In the genomic region with DNA sequence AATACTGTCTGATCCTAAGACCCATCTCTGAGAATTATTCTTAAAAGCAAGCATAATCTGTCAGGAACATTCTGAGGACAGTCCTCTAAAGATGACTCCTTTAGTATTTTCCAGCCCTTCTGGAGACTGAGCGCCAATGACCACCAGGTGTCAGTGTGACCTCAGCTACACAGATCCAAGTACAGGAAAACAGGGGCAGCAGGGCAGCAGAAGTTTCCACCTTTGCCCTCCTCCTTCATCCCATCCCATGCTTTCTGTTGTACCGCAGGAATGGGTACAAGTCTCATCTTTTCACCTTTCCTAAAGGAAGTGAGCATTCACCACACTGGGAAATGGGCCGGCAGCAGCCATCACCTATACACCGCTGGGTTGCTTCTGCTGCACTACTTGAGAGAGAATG, we compare ENCODE assay signal across 8 mouse cellular contexts. TPM values are rescaled to one million over a fixed set of nuclear protein-coding genes. Genes with fewer than 3 reads are reported as not detected.
A peak's percentile ranks its signal among the peaks of the same experiment; 100 is the strongest.
DNase-seq lines count a peak whose midpoint lies in the region; ATAC-seq lines count a peak whose summit lies in the region.

No protein-coding gene starts in this region.

- no peaks in the 10 kb centered on the region for H3K4me1 ChIP-seq in kidney, embryonic 15.5 days
- H3K4me1 ChIP-seq in embryonic facial prominence, embryonic 14.5 days (ENCODE audit: control insufficient read depth, insufficient read depth, low read length), result no peaks in the 10 kb centered on the region
- H3K4me1 ChIP-seq in limb, embryonic 11.5 days (ENCODE audit: control insufficient read depth, insufficient read depth, low read length), result no peaks in the 10 kb centered on the region

- ATAC-seq in kidney, embryonic 15.5 days (replicated peaks; ENCODE audit: low FRiP score), result no peak
- ATAC-seq in embryonic facial prominence, embryonic 14.5 days (ENCODE audit: low read depth), result peak; percentile 47; the same call in 1 of the 2 replicates
- ATAC-seq in hematopoietic stem cell, adult 5-6 weeks (replicated peaks in 1 of 2; ENCODE audit: insufficient read depth in 1 of 2, low FRiP score in 2 of 2, low TSS enrichment in 1 of 2, low read depth in 1 of 2, poor library complexity in 2 of 2, severe bottlenecking in 2 of 2), result 0 out of 4 replicates have a peak, but pooled peaks have one; percentile 46 to 64
- no peak for ATAC-seq in limb, embryonic 11.5 days (ENCODE audit: insufficient number of reproducible peaks, low FRiP score, low TSS enrichment, low read depth)
- ATAC-seq in monocyte, adult 5-6 weeks (replicated peaks; ENCODE audit: insufficient number of reproducible peaks, low FRiP score, low TSS enrichment, poor library complexity, severe bottlenecking), result 0 out of 2 replicates have a peak, but pooled peaks have one; percentile 40

- H3K27ac ChIP-seq in kidney, embryonic 15.5 days, result no peak overlapping the region
- no peak overlapping the region for H3K27ac ChIP-seq in embryonic facial prominence, embryonic 14.5 days (replicated peaks; ENCODE audit: low read depth, low read length)
- no peak overlapping the region for H3K27ac ChIP-seq in limb, embryonic 11.5 days (replicated peaks; ENCODE audit: low read depth, low read length)

- no peaks in the 10 kb centered on the region for H3K9me3 ChIP-seq in kidney, embryonic 15.5 days (replicated peaks)
- no peaks in the 10 kb centered on the region for H3K9me3 ChIP-seq in embryonic facial prominence, embryonic 14.5 days (ENCODE audit: control insufficient read depth, low read length)
- no peaks in the 10 kb centered on the region for H3K9me3 ChIP-seq in limb, embryonic 11.5 days (ENCODE audit: control insufficient read depth, low read length)

- peaks cover 49% of the 10 kb centered on the region for H3K36me3 ChIP-seq in kidney, embryonic 15.5 days
- peaks cover 46% of the 10 kb centered on the region; the same call in 1 of the 2 replicates for H3K36me3 ChIP-seq in embryonic facial prominence, embryonic 14.5 days (ENCODE audit: control insufficient read depth, insufficient read depth, low read length)
- H3K36me3 ChIP-seq in limb, embryonic 11.5 days (ENCODE audit: control insufficient read depth, insufficient read depth, low read length), result no peaks in the 10 kb centered on the region
- H3K36me3 ChIP-seq in splenic B cell, adult 2 months (ENCODE audit: control insufficient read depth, insufficient read depth, low read length, poor library complexity, severe bottlenecking), result peaks cover 7% of the 10 kb centered on the region; the same call in 1 of the 2 replicates

- no peak overlapping the region for H3K4me2 ChIP-seq in kidney, embryonic 15.5 days
- no peak overlapping the region for H3K4me2 ChIP-seq in embryonic facial prominence, embryonic 14.5 days (ENCODE audit: low read depth, low read length)
- no peak overlapping the region for H3K4me2 ChIP-seq in limb, embryonic 11.5 days (ENCODE audit: low read depth, severe bottlenecking)

- H3K4me3 ChIP-seq in kidney, embryonic 15.5 days (replicated peaks), result no peak overlapping the region
- H3K4me3 ChIP-seq in embryonic facial prominence, embryonic 14.5 days (ENCODE audit: low read depth, low read length), result no peak overlapping the region
- no peak overlapping the region for H3K4me3 ChIP-seq in limb, embryonic 11.5 days (ENCODE audit: low read depth, low read length)

- WGBS in kidney, embryonic 15.5 days, result 61% methylated on average over 4 of the region's 4 CpGs
- 58% methylated on average over 4 of the region's 4 CpGs for WGBS in embryonic facial prominence, embryonic 14.5 days
- WGBS in limb, embryonic 11.5 days, result 62% methylated on average over 4 of the region's 4 CpGs

- no peak overlapping the region for H3K9ac ChIP-seq in kidney, embryonic 15.5 days
- no peak overlapping the region for H3K9ac ChIP-seq in embryonic facial prominence, embryonic 14.5 days (ENCODE audit: low read depth, low read length)
- no peak overlapping the region for H3K9ac ChIP-seq in limb, embryonic 11.5 days (ENCODE audit: low read length)

- no peaks in the 10 kb centered on the region for H3K27me3 ChIP-seq in kidney, embryonic 15.5 days
- H3K27me3 ChIP-seq in embryonic facial prominence, embryonic 14.5 days (replicated peaks; ENCODE audit: control insufficient read depth, insufficient read depth, low read length), result no peaks in the 10 kb centered on the region
- H3K27me3 ChIP-seq in limb, embryonic 11.5 days (ENCODE audit: control insufficient read depth, insufficient read depth, low read length), result no peaks in the 10 kb centered on the region
- no peaks in the 10 kb centered on the region for H3K27me3 ChIP-seq in splenic B cell, adult 2 months (ENCODE audit: control insufficient read depth, insufficient read depth, low read length, poor library complexity, severe bottlenecking)

- peak; percentile 52 for DNase-seq in kidney, adult 11 months
- peak; percentile 59 to 76 for DNase-seq in adrenal gland, postnatal 36 days
- DNase-seq in embryonic facial prominence, embryonic 14.5 days (ENCODE audit: low spot score), result peak; percentile 56
- DNase-seq in limb, embryonic 11.5 days (ENCODE audit: low spot score), result peak; percentile 72
- DNase-seq in splenic B cell, adult 2 months (ENCODE audit: low read depth, low spot score), result peak; percentile 78

RNA-seq across cellular contexts. Expression of a gene that starts 20.7 kb away (rescaled TPM):
- polyA plus RNA-seq in kidney, embryonic 15.5 days (2015; fragmentation: Nextera tagmentation; extraction: Ambion mirVana), result 19.4 and 23.1 TPM in 2 replicates
- under 1 TPM in 1 of 2 experiments, not detected in 1; 0.56 TPM for total RNA-seq in adrenal gland, postnatal 36 days (2021)
- not detected in 2 replicates for polyA plus RNA-seq in embryonic facial prominence, embryonic 14.5 days (2014; fragmentation: Nextera tagmentation; extraction: Ambion mirVana)
- total RNA-seq in hematopoietic stem cell, adult 5-6 weeks (2017), result not detected in 2 replicates
- 0.12 TPM in 1 of 2 replicates, not detected in the other for polyA plus RNA-seq in limb, embryonic 11.5 days (2014; fragmentation: Nextera tagmentation; extraction: Ambion mirVana)
- not detected in 3 replicates for total RNA-seq in monocyte, adult 5-6 weeks (2017)

RNA-seq across cellular contexts. Expression of a gene that starts 50.8 kb away (rescaled TPM):
- not detected in 2 replicates for polyA plus RNA-seq in kidney, embryonic 15.5 days (2015; fragmentation: Nextera tagmentation; extraction: Ambion mirVana)
- total RNA-seq in adrenal gland, postnatal 36 days (2021), result not detected
- polyA plus RNA-seq in embryonic facial prominence, embryonic 14.5 days (2014; fragmentation: Nextera tagmentation; extraction: Ambion mirVana), result not detected in 2 replicates
- total RNA-seq in hematopoietic stem cell, adult 5-6 weeks (2017), result not detected in 2 replicates
- polyA plus RNA-seq in limb, embryonic 11.5 days (2014; fragmentation: Nextera tagmentation; extraction: Ambion mirVana), result not detected in 2 replicates
- total RNA-seq in monocyte, adult 5-6 weeks (2017), result not detected in 3 replicates

Comparison
In these comparisons a context has a peak if more than half of its experiments do, and no peak if none do; other contexts are left out.
1. ATAC-seq: peak in embryonic facial prominence, embryonic 14.5 days (single experiment), hematopoietic stem cell, adult 5-6 weeks (2 of 2) and monocyte, adult 5-6 weeks (single experiment); none in kidney, embryonic 15.5 days (single experiment) and limb, embryonic 11.5 days (single experiment).
2. Peak in every context shown above with its lines, with median percentiles within 50 percentile points of each other: DNase-seq.